Mouse (Mus musculus): ENCODE data around the gene Itpr3.

The Itpr3 gene

DNA sequence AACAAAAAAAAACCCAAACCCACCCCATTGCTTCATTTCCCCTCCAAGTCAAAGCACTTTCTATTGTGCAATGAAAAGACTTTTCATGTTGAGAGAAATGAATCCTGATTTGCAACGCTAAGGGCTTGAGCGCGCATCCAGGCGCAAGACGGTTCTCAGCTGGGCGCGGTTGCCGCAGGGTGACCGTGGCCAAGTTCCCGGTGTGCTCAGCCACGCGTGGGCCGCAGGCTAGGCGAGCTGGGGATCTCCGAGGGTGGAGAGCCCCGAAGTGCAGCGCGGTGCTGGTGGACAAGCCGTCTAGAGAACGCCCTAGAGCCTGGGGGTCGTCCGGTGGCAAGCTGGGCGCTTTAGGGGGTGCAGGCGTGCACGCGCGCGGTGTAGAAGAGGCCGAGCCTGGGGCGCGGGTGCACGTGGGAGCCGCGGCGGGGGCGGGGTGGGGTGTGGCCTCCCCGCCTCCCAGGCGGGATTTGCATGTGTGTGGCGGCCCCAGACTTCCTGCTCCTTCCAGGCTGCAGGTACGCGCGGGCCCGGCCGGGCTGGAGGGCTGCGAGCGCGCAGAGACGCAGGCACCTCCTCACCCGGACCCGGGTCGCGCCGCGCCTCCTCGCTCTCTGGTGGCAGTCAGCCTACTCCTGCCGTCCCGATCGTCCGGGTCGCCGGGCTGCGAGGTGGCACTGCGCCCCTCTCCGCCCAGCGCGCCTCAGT lies at the start of gene Itpr3:
Itpr3 (plus strand) TSS at position 493 of the 705 bp plus-strand sequence.
- DNase-seq (ENCODE audit: low read depth, low spot score) = peak; percentile 32

DNA sequence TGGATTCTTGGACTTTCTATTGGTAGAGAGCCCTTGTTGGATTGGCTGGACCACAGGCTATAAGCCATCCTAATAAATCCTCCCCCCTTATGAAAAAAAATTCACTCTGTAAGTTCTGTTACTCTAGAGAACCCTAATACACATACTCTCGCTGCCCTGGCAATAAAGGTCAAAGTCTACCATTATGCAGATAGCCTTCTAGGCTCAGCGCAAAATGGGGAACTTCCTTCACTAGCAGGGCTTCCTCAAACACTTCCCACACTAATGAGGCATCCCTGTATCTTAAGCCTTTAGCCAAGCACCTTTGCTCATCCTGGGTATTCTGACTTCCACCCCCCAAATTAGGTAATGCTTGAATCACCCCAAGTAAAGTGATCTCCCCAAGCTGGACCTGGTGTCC lies 48.8 kb upstream of the Itpr3 start:
- no peak for DNase-seq (ENCODE audit: low read depth, low spot score)

DNA sequence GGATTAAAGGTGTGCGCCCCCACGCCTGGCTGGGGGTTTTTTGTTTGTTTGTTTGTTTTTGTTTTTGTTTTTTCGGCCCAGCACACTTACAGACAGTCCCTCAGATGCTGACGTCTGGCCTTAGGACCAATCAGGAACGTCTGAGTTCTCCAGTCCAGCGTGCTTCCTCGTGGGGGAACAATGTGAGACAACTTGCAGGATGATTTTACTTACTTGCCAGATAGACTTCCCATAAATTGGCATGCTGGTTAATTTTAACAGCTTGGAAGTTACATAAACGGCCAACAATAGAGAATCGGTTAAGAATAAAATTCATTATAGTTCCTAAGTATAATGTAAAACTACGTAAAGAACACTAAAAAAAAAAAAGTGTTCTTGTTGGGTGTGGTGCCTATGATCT lies 45.9 kb upstream of the Itpr3 start:
- no peak for DNase-seq (ENCODE audit: low read depth, low spot score)

DNA sequence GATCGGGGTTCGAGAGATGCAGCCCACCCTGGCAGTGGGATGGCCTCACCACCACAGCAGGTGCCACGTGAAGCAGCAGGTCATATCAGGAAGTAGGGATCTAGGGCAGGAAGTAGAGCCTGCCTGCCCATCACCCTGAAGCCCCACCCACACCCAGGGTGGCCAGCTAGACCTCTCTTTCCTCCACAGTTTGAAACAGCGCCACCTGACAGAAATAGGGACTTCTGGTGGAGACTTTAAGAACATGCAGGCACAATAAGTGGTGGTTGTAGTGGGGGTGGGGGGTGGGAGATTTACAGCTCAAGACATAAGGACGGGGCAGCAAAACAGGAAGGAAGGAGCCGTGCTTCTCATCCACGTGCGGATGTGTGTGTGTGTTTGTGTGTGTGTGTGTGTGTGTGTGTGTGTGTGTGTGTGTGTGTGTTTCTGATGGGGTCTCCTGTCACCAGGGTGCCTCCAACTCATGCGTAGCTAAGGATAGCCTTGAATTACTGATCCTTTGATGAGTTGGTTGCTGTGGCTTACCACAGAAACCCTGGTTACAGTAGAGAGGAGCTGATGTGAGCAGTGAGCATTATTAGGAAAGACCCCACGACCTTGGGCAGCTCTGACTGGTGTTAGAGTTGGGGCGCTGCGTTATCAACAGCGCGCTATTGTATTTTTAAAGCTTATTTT lies 45.0 kb upstream of the Itpr3 start:
- no peak for DNase-seq (ENCODE audit: low read depth, low spot score)

DNA sequence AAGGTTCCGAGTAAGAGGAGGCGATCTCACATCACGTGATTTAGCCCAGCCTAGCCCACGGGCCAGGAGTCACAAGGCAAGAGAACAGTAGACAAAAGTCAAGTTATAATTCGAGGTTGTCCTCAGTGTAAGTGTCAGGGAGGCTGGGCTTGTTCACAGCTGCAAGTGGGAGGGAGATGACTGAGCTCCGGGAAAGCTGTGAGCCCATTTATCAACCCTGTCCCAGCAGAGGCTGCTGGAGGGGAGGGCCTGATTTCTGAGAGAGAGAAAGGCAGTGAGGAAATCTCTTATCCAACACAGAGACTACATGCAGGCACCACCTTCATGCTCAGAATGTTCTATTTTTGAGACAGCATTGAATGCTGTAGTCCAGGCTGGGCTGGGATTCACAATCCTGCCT lies 44.2 kb upstream of the Itpr3 start:
- no peak for DNase-seq (ENCODE audit: low read depth, low spot score)

DNA sequence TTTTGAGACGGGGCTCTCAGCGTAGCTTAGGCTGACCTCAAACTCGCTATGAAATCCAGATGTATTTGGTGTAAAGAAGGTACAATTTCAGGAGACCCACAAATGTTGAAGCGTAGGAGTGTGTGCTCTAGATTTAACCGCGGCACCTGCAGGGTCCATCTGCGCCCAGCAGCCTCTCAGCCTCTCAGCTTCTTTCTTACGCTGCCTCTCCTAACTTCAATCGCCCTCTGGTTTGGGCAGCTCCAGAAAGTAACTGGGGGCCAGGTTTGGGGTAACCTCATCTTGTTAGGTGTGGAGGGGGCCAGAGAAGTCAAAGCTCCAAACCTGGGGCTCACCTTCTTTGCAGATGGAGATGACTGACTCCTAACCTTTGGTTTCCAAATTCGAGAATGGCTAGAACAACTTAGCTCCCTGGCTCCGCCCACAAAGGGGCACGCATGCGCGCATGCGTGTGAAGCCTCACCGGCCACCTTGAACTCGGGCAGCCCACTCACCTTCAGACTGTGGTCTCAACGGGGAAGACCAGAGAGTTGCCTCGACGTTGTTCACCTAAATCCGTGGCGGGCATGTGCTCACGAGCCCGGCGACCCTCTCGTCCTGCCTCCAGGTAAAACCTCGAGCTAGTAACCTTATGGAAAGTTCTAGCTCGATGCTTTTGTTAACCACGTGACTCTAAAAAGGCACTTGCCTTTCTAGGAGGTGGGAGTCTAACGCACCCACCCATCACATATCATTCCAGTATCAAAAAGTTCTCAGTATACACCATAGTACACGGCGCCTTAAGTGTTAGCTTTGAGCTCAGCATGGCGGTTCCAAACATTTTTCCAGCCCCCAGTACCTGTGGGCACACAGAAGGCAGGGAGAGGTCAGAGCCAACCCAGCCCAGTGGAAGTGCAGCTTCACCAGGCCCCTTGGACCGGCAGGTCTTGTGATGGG lies 39.3 kb upstream of the Itpr3 start:
- DNase-seq (ENCODE audit: low read depth, low spot score) = peak; percentile 84

DNA sequence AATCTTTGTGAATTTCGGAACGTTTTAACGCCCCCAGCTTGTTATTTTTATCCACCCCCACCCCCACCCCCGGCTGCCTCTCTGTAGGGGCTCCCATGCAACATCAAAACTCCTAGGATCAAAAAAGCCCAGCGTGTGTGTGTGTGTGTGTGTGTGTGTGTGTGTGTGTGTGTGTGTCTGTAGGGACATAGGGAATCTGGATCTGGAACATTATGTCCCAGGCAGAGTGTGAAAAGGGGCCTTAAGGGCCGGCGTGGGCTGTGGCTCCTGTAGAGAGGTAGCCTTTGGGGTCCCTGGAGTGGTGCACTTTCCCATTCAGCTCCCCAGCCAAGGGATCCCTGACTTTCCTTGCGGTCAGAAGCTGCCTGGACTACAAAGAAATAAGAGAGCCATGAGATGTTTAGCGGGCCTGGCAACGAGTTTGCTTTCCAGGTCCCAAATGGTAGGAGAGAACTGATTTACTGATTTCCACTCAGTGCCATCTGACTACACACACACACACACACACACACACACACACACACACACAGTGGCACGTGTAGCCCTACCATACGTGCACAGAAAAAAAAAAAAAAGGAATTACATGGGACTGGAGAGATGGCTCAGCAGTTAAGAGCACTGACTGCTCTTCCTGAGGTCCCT lies 38.4 kb upstream of the Itpr3 start:
- no peak for DNase-seq (ENCODE audit: low read depth, low spot score)

DNA sequence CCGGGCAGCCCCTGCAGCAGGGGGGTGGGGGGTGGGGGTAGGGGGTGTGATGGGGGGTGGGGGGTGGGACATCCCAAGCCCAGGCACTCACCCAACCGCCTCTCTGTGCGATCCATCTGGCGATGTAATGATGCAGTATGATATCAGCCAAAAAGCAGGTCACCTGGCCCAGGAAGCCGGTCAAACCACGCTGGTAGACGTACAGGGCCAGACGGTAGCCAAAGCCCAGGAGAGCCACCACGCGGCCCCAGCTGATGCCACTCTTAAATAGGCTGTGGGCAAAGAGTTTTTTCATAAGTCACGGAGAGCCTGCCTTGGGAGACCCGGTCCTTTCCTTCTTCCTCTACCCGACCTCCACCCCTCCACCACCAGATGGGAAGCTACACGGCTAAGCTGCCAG lies 36.0 kb upstream of the Itpr3 start:
- no peak for DNase-seq (ENCODE audit: low read depth, low spot score)

DNA sequence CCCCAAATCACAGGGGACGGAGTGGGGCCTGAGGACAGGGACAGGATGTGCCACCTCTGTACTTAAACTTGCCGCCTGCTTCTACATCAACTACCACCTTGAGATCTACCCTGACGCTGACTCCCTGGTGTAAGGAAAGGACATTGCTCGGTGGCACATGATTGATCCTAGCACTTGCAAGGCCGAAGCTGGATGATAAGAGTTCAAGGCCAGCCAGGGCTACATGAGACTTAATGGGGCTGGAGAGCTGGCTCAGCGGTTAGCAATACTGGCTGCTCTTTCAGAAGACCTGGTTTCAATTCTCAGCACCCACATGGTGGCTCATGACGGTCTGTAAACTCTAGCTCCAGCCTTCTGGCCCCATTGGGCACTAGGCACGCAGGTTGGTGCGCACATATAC lies 35.4 kb upstream of the Itpr3 start:
- no peak for DNase-seq (ENCODE audit: low read depth, low spot score)

DNA sequence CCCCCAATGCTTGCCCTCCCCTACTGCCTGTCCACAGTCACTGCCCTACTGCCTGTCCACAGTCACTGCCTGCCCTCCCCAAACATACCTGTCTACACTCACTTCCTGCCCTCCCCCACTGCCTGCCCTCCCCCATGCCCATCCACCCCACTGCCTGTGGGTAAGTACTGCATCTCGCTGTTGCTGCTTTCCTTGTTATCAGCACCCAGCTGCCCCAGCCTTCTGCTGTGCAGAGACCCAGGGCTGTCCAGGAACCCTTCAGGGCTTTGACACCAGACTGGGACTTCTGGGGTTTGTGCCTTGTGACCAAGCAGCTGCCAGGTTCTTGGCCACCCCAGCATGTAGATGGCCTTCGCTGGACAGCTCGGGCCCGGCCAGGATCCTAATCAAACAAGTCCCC lies 33.8 kb upstream of the Itpr3 start:
- no peak for DNase-seq (ENCODE audit: low read depth, low spot score)

DNA sequence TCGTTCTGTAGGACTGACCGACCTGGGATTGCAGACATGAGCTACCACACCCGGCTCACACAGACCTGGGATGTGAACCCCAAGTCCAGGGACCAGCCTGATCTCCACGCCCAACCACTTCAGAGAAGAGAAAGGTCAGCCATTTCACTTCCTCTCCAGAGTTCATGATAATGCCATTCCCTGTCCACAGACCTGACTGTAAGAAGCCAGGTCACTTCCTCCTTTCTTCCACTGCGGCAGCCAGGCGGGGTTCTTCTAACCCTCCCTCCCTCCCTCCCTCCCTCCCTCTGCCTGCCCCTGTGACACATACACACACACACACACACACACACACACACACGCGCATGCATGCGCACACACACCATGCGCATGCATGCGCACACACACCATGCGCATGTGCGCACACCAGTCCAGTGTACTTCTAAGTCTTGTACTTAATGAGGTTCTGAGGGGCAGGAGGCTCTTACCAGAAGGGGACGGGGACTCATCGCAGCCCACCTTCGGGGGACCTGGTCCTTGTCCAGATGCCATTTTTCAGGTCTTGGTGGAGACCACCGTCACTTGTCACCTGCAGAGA lies 31.7 kb upstream of the Itpr3 start:
- no peak for DNase-seq (ENCODE audit: low read depth, low spot score)

DNA sequence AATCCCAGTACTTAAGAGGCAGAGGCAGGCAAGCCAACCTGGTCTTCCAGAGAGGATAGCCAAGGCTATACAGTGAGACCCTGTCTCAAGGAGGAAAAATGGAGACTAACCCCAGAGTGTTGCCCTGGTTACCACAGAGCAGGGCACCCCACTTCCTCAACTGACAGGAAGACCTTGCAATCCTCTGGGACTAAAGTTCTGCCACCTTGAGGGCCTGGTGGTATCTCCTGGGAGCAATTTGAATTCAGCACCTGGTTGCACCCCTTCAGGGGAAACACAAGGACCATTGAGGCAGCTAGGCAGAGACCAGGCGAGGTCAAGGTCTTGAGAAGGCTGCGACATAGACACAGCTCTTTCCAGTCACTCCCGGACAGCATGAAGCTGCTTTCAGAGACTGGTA lies 31.2 kb upstream of the Itpr3 start:
- DNase-seq (ENCODE audit: low read depth, low spot score) = no peak

DNA sequence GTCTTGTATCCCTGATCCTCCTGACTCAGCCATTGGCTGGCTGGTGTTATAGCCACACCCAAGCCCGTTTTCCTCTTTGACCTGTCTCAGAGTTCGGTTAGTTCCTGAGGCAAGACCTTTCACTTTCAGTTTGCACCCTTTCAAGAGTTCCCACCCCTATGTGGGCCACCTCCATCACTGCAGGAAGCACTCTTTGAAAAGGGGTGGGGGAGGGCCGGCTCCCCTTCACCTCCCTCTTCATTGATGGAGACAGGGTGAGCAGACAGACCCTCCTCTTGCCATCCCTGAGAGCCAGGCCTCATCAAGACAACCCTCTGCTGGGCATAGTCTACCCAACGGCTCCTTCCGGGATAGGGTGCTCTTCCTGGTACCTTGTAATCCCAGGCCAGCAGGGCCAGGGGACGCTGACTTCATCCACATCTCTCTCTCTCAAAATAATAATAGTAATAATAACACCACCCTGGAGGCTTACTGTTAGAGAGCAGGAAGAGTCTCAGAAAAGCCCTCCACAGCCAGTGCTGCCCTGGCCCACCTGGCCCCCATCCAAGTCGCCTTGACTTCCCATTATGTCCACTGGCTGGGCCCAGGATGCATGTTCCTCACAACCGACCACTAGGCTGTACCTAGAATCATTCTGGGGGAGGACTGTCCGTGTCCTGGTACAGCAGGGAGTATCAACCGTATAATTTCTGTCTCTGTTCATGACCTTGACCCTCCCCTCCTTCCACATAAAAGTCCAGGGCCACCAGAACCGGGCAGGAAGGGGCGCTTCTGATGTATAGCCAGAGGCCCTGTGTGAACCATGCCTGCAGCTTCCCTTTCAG lies 29.4 kb upstream of the Itpr3 start:
- no peak for DNase-seq (ENCODE audit: low read depth, low spot score)

DNA sequence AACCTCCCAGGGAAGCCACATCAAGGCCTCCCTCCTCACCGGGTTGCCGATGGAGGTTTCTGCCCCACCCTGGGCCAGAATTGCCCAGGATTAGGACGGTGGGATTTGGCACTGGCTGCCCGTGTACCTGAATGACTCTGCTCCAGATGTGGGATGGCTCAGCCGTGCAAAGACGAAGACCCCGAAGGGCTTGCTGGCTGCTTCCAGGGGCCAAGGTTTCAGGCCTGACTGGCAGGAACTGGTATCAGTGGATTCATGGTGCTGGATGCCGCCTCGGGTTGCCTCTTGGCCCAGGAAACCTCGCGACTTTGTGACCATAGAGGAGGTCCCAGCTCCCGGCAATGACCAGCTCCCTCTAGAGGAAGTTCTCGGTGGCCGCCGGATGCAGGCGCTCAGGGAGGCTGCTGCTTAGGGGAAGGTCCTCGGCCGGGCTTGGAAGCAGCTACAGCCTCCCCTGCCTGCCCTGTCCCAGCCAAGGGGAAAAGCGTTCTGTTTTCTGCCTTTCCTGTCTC lies 28.8 kb upstream of the Itpr3 start:
- DNase-seq (ENCODE audit: low read depth, low spot score) = peak; percentile 82

DNA sequence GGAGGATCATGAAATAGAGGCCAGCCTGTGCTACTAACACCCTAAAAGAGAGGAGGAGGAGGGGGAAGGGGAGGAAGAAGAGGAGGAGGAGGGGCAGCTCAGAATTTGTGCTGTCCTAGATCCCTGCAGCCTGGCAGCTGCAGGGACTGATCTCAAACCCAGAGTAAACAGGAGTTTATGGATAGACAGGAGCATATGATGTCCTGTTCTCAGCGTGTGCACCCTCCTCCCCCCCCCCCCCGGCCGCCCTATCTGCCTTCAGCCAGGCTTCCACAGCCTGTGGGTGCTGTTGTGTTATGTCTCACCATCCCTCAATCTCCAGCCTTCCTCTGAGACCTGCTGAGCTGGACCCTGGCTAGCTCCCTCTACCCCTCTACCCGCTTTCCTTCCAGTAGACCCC lies 28.2 kb upstream of the Itpr3 start, which contains the start of gene Bak1:
Bak1 (minus strand) TSS at position 101 of the 400 bp plus-strand sequence.
- no peak for DNase-seq (ENCODE audit: low read depth, low spot score)

DNA sequence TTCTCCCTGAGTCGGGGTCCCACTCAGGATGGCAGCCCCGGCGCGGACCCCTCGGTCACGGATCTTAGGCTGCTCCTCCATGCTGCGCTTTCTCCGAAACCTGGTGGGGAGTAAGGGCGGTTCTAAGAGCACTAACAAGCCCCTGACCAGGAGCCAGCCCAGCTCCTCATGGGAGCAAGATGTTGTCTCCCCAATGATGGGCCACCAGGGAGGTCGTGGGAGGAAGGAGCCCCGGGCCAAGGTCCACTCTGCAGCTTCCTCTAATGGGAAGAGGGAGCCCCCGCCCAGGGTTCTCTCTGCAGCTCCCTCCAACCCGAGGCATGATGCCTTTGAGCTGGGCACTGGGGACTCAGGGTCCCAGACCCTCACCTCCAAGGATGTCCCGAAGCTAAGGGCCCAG lies 27.7 kb upstream of the Itpr3 start:
- no peak for DNase-seq (ENCODE audit: low read depth, low spot score)

DNA sequence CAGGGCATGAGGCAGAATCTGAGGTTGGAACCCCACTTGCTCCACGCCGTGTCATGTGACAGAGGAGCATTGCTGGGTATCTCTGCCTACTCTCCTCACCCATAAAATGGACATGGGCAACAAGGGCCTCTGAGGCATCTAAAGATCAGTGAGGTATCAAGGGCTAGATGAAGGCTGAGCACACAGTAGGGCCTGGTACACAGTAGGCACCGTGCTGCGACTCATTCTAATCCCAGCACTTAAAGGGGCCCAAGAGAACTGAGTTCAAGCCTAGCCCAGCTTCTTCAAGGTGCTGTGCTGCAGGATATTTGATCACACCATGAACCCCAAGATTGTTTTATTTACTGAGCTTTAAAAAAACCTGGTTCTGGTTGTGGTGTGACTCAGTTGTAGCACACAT lies 26.2 kb upstream of the Itpr3 start:
- DNase-seq (ENCODE audit: low read depth, low spot score) = no peak

DNA sequence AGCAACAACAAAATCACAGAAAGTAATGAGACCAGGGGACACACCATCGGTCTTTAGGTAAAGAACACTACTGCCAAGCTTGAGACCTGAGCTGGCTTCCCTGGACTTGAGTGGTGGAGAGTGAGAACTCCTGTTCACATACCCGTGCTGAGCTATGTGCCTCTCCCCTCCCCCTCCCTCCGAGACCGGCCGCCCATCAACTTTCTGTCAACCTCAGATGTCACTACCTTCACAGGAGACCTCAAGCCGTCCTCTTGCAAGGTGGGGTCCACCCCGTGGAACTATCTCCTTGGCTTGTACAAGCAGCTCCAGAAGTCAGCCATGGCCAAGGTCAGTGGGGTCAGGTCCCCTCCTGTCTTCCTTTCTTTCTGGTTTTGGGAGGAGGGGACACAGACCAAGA lies 24.8 kb upstream of the Itpr3 start:
- DNase-seq (ENCODE audit: low read depth, low spot score) = no peak

DNA sequence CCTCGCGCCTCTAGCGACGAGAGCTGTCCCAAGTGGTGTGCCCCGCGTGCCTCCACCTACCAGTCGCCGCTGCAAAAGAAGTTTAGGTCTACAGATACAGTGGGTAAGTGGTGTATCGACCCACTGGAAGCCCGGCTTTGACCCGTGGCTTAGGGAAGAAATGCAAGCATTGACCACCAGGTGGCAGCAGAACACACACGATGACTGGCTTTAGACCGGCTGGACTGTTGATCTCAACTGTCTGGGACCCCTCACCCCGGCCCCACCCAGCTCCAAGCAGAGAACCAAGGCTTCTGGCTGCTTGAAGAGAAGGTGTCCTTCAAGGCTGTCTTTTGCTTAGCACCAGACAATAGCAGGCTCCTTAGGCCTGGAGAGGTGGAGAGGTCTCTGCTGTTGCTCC lies 24.2 kb upstream of the Itpr3 start:
- peak; percentile 51 for DNase-seq (ENCODE audit: low read depth, low spot score)

DNA sequence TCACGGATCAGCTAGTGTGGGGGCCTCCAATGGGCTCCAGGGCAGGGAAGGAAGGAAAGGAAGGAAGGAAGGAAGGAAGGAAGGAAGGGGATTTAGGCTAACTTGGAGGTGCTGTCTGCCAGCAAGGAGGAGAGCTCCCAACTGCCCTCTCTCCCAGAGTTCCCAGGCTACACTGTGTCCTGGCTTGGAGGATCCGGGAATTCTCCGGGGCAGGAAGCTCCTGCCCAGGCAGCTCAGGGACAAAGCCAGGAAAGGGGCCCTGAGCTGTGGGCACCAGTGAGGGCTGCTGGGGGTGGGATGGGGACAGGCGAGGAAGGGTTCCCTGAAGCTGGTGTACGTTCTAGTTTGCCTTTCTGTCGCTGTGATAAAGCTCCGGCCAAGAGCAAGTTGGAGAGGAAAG lies 20.6 kb upstream of the Itpr3 start:
- DNase-seq (ENCODE audit: low read depth, low spot score) = no peak

All from skeletal muscle tissue, adult 2 months (tissue).